ENCODE assay signal across 8 mouse cellular contexts in the genomic region with DNA sequence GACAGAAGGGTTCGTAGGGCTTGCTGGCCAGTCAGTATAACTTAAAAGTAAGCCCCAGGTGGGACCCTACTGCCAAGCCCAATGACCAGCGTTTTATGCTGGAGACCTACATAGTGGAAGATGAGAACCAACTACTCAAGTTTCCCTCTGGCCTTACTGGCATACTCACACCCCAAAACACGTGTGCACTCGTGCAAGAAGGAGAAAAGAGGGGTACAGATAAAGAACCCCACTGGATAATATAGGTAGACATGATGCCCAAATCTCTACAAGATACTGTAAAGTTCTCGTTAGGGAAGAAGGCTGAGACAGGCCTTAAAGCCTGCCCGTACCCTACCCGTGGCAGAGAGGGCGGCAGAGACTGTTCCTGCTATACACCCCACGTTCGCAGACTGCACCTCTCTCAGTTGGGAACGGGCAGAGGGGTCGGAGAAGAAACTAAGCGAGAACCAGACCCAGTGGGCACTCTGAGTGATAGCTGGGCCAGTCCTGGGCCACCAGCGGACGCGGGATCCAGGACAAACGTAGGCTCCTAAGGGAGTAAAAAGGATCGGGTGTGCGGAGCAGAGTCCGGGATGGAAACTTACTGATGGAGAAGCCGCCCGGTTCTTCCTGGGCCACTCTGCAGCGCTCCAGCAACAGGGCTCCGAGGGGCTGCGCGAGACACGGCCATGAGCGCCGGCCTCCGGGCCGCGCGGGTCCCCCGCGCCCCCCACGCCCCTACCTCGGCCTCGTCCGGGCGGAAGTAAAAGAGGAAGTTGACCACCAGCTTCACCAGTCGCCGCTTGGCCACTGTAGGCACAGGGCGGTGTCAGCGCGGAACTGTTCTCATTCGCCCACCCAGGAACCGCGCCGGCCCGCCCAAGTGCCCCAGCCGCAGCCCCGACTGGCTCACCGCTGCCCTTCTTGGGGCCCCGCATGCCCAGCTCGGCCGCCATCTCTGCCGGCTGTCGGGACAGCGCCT. TPM values are rescaled to one million over a fixed set of nuclear protein-coding genes. Genes with fewer than 3 reads are reported as not detected.
DNase-seq lines count a peak whose midpoint lies in the region; ATAC-seq and TF ChIP-seq lines count a peak whose summit lies in the region.

No protein-coding gene starts in this region.

- WGBS in heart, embryonic 15.5 days = 4% methylated on average over 52 of the region's 59 CpGs
- WGBS in forebrain, embryonic 12.5 days = 3% methylated on average over 59 of the region's 59 CpGs
- 3% methylated on average over 59 of the region's 59 CpGs for WGBS in limb, embryonic 14.5 days
- 3% methylated on average over 57 of the region's 59 CpGs for WGBS in neural tube, embryonic 14.5 days

- no peak for TF ChIP-seq POLR2A in limb, embryonic 14.5 days (IDR thresholded peaks at IDR 0.05; ENCODE audit: borderline replicate concordance, extremely low read depth, insufficient read depth, insufficient read length)

- TF ChIP-seq CTCF in G1E (IDR thresholded peaks at IDR 0.05; ENCODE audit: low read depth, low read length) = no peak

- peaks cover 45% of the 10 kb centered on the region for H3K36me3 ChIP-seq in heart, embryonic 15.5 days
- H3K36me3 ChIP-seq in G1E (replicated peaks) = peaks cover 80% of the 10 kb centered on the region
- peaks cover 66% of the 10 kb centered on the region for H3K36me3 ChIP-seq in forebrain, embryonic 12.5 days (replicated peaks)
- peaks cover 68% of the 10 kb centered on the region for H3K36me3 ChIP-seq in limb, embryonic 14.5 days (ENCODE audit: control insufficient read depth, insufficient read depth, low read length)
- peaks cover 48% of the 10 kb centered on the region for H3K36me3 ChIP-seq in neural tube, embryonic 14.5 days (ENCODE audit: control insufficient read depth, insufficient read depth, low read length)

- peak overlapping the region; percentile 85 for H3K9ac ChIP-seq in heart, embryonic 15.5 days
- peak overlapping the region; percentile 98 for H3K9ac ChIP-seq in forebrain, embryonic 12.5 days
- H3K9ac ChIP-seq in limb, embryonic 14.5 days (ENCODE audit: low read depth, low read length, severe bottlenecking) = peak overlapping the region; percentile 97
- peak overlapping the region; percentile 95 for H3K9ac ChIP-seq in neural tube, embryonic 14.5 days (replicated peaks; ENCODE audit: low read depth, low read length)

- DNase-seq in heart, postnatal 10 days = no peak
- DNase-seq in G1E (ENCODE audit: low spot score) (peak; percentile 79), MN1 (ENCODE audit: low spot score) (no peak)
- peak; percentile 55 for DNase-seq in limb, embryonic 14.5 days (ENCODE audit: low spot score)
- DNase-seq in retina, embryonic 14.5 days (ENCODE audit: low spot score) = no peak

- H3K27ac ChIP-seq in heart, embryonic 15.5 days = peak overlapping the region; percentile 91
- peak overlapping the region; percentile 97 for H3K27ac ChIP-seq in forebrain, embryonic 12.5 days
- H3K27ac ChIP-seq in limb, embryonic 14.5 days (replicated peaks; ENCODE audit: low read depth, low read length) = peak overlapping the region; percentile 95
- H3K27ac ChIP-seq in neural tube, embryonic 14.5 days (ENCODE audit: low read depth, low read length) = peak overlapping the region; percentile 97

- peaks cover 40% of the 10 kb centered on the region for H3K4me1 ChIP-seq in heart, embryonic 15.5 days (replicated peaks)
- H3K4me1 ChIP-seq in G1E (ENCODE audit: insufficient read depth, low read depth, low read length) = peaks cover 72% of the 10 kb centered on the region
- peaks cover 33% of the 10 kb centered on the region for H3K4me1 ChIP-seq in forebrain, embryonic 12.5 days
- peaks cover 8% of the 10 kb centered on the region for H3K4me1 ChIP-seq in limb, embryonic 14.5 days (ENCODE audit: control insufficient read depth, insufficient read depth, low read length)
- peaks cover 24% of the 10 kb centered on the region for H3K4me1 ChIP-seq in neural tube, embryonic 14.5 days (ENCODE audit: control insufficient read depth, insufficient read depth, low read length)

- H3K4me2 ChIP-seq in heart, embryonic 15.5 days = peak overlapping the region; percentile 69
- peak overlapping the region; percentile 89 for H3K4me2 ChIP-seq in forebrain, embryonic 12.5 days
- H3K4me2 ChIP-seq in limb, embryonic 14.5 days (replicated peaks; ENCODE audit: low read depth, low read length, severe bottlenecking) = peak overlapping the region; percentile 77
- H3K4me2 ChIP-seq in neural tube, embryonic 14.5 days (ENCODE audit: low read depth, low read length) = peak overlapping the region; percentile 75

- no peaks in the 10 kb centered on the region for H3K27me3 ChIP-seq in heart, embryonic 15.5 days
- no peaks in the 10 kb centered on the region for H3K27me3 ChIP-seq in G1E (ENCODE audit: insufficient read depth, low read length)
- no peaks in the 10 kb centered on the region for H3K27me3 ChIP-seq in forebrain, embryonic 12.5 days
- H3K27me3 ChIP-seq in limb, embryonic 14.5 days (ENCODE audit: control insufficient read depth, insufficient read depth, low read length) = no peaks in the 10 kb centered on the region
- no peaks in the 10 kb centered on the region for H3K27me3 ChIP-seq in neural tube, embryonic 14.5 days (ENCODE audit: control insufficient read depth, insufficient read depth, low read length)

- H3K9me3 ChIP-seq in heart, embryonic 15.5 days (replicated peaks) = no peaks in the 10 kb centered on the region
- H3K9me3 ChIP-seq in G1E (replicated peaks) = no peaks in the 10 kb centered on the region
- no peaks in the 10 kb centered on the region for H3K9me3 ChIP-seq in forebrain, embryonic 12.5 days
- no peaks in the 10 kb centered on the region for H3K9me3 ChIP-seq in limb, embryonic 14.5 days (ENCODE audit: control insufficient read depth, low read length)
- no peaks in the 10 kb centered on the region for H3K9me3 ChIP-seq in neural tube, embryonic 14.5 days (ENCODE audit: control insufficient read depth, low read length)

- peak overlapping the region; percentile 77 for H3K4me3 ChIP-seq in heart, embryonic 15.5 days
- peak overlapping the region; percentile 86 for H3K4me3 ChIP-seq in G1E (ENCODE audit: low read depth, low read length)
- peak overlapping the region; percentile 96 for H3K4me3 ChIP-seq in forebrain, embryonic 12.5 days (replicated peaks)
- peak overlapping the region; percentile 94 for H3K4me3 ChIP-seq in limb, embryonic 14.5 days (replicated peaks; ENCODE audit: low read length)
- peak overlapping the region; percentile 94 for H3K4me3 ChIP-seq in neural tube, embryonic 14.5 days (ENCODE audit: low read depth, low read length)

- peak; percentile 58 for ATAC-seq in heart, embryonic 15.5 days (replicated peaks; ENCODE audit: insufficient number of reproducible peaks, insufficient read depth, low FRiP score, low read depth)
- peak; percentile 23; the same call in 1 of the 2 replicates for ATAC-seq in G1E (ENCODE audit: extremely low read depth, insufficient number of reproducible peaks, low FRiP score, poor library complexity, severe bottlenecking)
- peak; percentile 73 for ATAC-seq in forebrain, embryonic 12.5 days (ENCODE audit: low FRiP score)
- ATAC-seq in limb, embryonic 14.5 days (ENCODE audit: low FRiP score, low read depth) = peak; percentile 54
- ATAC-seq in neural tube, embryonic 14.5 days (ENCODE audit: low read depth) = peak; percentile 66

- intact Hi-C loops in heart, postnatal 10 days (cut with DNase I) = loop anchor here (5.0 kb wide), 1 partner anchor 380 kb away; a partner anchor contains a TSS

RNA-seq across cellular contexts. Expression of a gene that starts 0.5 kb away (rescaled TPM):
- polyA plus RNA-seq in heart, embryonic 15.5 days (2015; fragmentation: Nextera tagmentation; extraction: Ambion mirVana) = 38.3 and 48.3 TPM in 2 replicates
- total RNA-seq in heart, postnatal 10 days (2021) = 10 to 100 TPM; 36.8 to 41.4 TPM
- 142 and 172 TPM in 2 replicates for total RNA-seq in G1E (2014; fragmentation: Nextera tagmentation)
- total RNA-seq in G1E (2017) = 8.7 and 9.9 TPM in 2 replicates
- 652 and 920 TPM in 2 replicates for polyA plus RNA-seq in G1E (2012)
- polyA plus RNA-seq in forebrain, embryonic 12.5 days (2016; fragmentation: Nextera tagmentation; extraction: Ambion mirVana) = 77.1 and 89.4 TPM in 2 replicates
- 78.0 and 102 TPM in 2 replicates for polyA plus RNA-seq in limb, embryonic 14.5 days (2012; rRNA removed)
- polyA plus RNA-seq in limb, embryonic 14.5 days (2014; fragmentation: Nextera tagmentation; extraction: Ambion mirVana) = 80.6 and 87.6 TPM in 2 replicates
- polyA plus RNA-seq in neural tube, embryonic 14.5 days (2014; fragmentation: Nextera tagmentation; extraction: Ambion mirVana) = 63.3 and 66.8 TPM in 2 replicates

RNA-seq across cellular contexts. Expression of a gene that starts 1.0 kb away (rescaled TPM):
- polyA plus RNA-seq in heart, embryonic 15.5 days (2015; fragmentation: Nextera tagmentation; extraction: Ambion mirVana) = 65.2 and 83.1 TPM in 2 replicates
- total RNA-seq in heart, postnatal 10 days (2021) = 10 to 100 TPM; 32.6 to 32.9 TPM
- total RNA-seq in G1E (2014; fragmentation: Nextera tagmentation) (122 and 192 TPM in 2 replicates), G1E (2017) (58.1 and 68.0 TPM in 2 replicates)
- polyA plus RNA-seq in G1E (2012) = 285 and 325 TPM in 2 replicates
- polyA plus RNA-seq in forebrain, embryonic 12.5 days (2016; fragmentation: Nextera tagmentation; extraction: Ambion mirVana) = 152 and 156 TPM in 2 replicates
- 109 and 110 TPM in 2 replicates for polyA plus RNA-seq in limb, embryonic 14.5 days (2012; rRNA removed)
- polyA plus RNA-seq in limb, embryonic 14.5 days (2014; fragmentation: Nextera tagmentation; extraction: Ambion mirVana) = 119 and 121 TPM in 2 replicates
- polyA plus RNA-seq in neural tube, embryonic 14.5 days (2014; fragmentation: Nextera tagmentation; extraction: Ambion mirVana) = 126 and 127 TPM in 2 replicates

RNA-seq across cellular contexts. Expression of a gene that starts 7.6 kb away (rescaled TPM):
- 0.16 and 0.19 TPM in 2 replicates for polyA plus RNA-seq in heart, embryonic 15.5 days (2015; fragmentation: Nextera tagmentation; extraction: Ambion mirVana)
- under 1 TPM; 0.41 to 0.45 TPM for total RNA-seq in heart, postnatal 10 days (2021)
- total RNA-seq in G1E (2014; fragmentation: Nextera tagmentation) (1.7 and 1.8 TPM in 2 replicates), G1E (2017) (0.17 and 0.27 TPM in 2 replicates)
- 1.6 and 1.8 TPM in 2 replicates for polyA plus RNA-seq in G1E (2012)
- polyA plus RNA-seq in forebrain, embryonic 12.5 days (2016; fragmentation: Nextera tagmentation; extraction: Ambion mirVana) = 0.15 TPM in 1 of 2 replicates, not detected in the other
- 1.0 and 1.9 TPM in 2 replicates for polyA plus RNA-seq in limb, embryonic 14.5 days (2012; rRNA removed)
- polyA plus RNA-seq in limb, embryonic 14.5 days (2014; fragmentation: Nextera tagmentation; extraction: Ambion mirVana) = 0.11 TPM in 1 of 2 replicates, not detected in the other
- 0.15 and 0.16 TPM in 2 replicates for polyA plus RNA-seq in neural tube, embryonic 14.5 days (2014; fragmentation: Nextera tagmentation; extraction: Ambion mirVana)

RNA-seq across cellular contexts. Expression of a gene that starts 15.8 kb away (rescaled TPM):
- polyA plus RNA-seq in heart, embryonic 15.5 days (2015; fragmentation: Nextera tagmentation; extraction: Ambion mirVana) = 4.0 and 5.1 TPM in 2 replicates
- under 1 TPM in 1 of 2 experiments, not detected in 1; 0.74 TPM for total RNA-seq in heart, postnatal 10 days (2021)
- total RNA-seq in G1E (2014; fragmentation: Nextera tagmentation) = not detected in 2 replicates
- not detected in 2 replicates for total RNA-seq in G1E (2017)
- 0.07 and 0.09 TPM in 2 replicates for polyA plus RNA-seq in G1E (2012)
- 0.27 and 0.36 TPM in 2 replicates for polyA plus RNA-seq in forebrain, embryonic 12.5 days (2016; fragmentation: Nextera tagmentation; extraction: Ambion mirVana)
- 8.5 and 12.1 TPM in 2 replicates for polyA plus RNA-seq in limb, embryonic 14.5 days (2012; rRNA removed)
- polyA plus RNA-seq in limb, embryonic 14.5 days (2014; fragmentation: Nextera tagmentation; extraction: Ambion mirVana) = 5.1 and 6.1 TPM in 2 replicates
- polyA plus RNA-seq in neural tube, embryonic 14.5 days (2014; fragmentation: Nextera tagmentation; extraction: Ambion mirVana) = 0.74 and 0.86 TPM in 2 replicates

RNA-seq across cellular contexts. Expression of a gene that starts 29.0 kb away (rescaled TPM):
- polyA plus RNA-seq in heart, embryonic 15.5 days (2015; fragmentation: Nextera tagmentation; extraction: Ambion mirVana) = 1,772 and 2,077 TPM in 2 replicates
- 1,000 to 10,000 TPM; 1,023 to 1,076 TPM for total RNA-seq in heart, postnatal 10 days (2021)
- total RNA-seq in G1E (2014; fragmentation: Nextera tagmentation) = 310 and 444 TPM in 2 replicates
- total RNA-seq in G1E (2017) = 228 and 347 TPM in 2 replicates
- polyA plus RNA-seq in G1E (2012) = 1,655 and 2,091 TPM in 2 replicates
- polyA plus RNA-seq in forebrain, embryonic 12.5 days (2016; fragmentation: Nextera tagmentation; extraction: Ambion mirVana) = 1,463 and 1,490 TPM in 2 replicates
- 882 and 1,248 TPM in 2 replicates for polyA plus RNA-seq in limb, embryonic 14.5 days (2012; rRNA removed)
- 1,813 and 1,884 TPM in 2 replicates for polyA plus RNA-seq in limb, embryonic 14.5 days (2014; fragmentation: Nextera tagmentation; extraction: Ambion mirVana)
- 1,177 and 1,236 TPM in 2 replicates for polyA plus RNA-seq in neural tube, embryonic 14.5 days (2014; fragmentation: Nextera tagmentation; extraction: Ambion mirVana)

Comparison
In these comparisons a context has a peak if more than half of its experiments do, and no peak if none do; other contexts are left out.
1. ATAC-seq: peak in every context shown above with its lines; median percentile 73 in forebrain, embryonic 12.5 days; 66 in neural tube, embryonic 14.5 days; 58 in heart, embryonic 15.5 days; 54 in limb, embryonic 14.5 days; 23 in G1E.
2. DNase-seq: peak in G1E (single experiment) and limb, embryonic 14.5 days (single experiment); none in heart, postnatal 10 days (0 of 2), retina, embryonic 14.5 days (single experiment) and MN1 (single experiment).
3. Peak in every context shown above with its lines, with median percentiles within 50 percentile points of each other: H3K27ac ChIP-seq, H3K4me2 ChIP-seq, H3K4me3 ChIP-seq and H3K9ac ChIP-seq.